Mouse (Mus musculus) embryonic facial prominence, embryonic 12.5 days (tissue): ENCODE results near the gene Gtpbp8. TPM values are rescaled to one million over a fixed set of nuclear protein-coding genes. Genes with fewer than 3 reads are reported as not detected.
A peak's percentile ranks its signal among the peaks of the same experiment; 100 is the strongest.

ENCODE experiments used
- ATAC-seq: fragments of 200-750 bp; cut with Nextera tagmentation; 2 replicates; pipeline ENCODE4 v1.8.0; 2017; ENCODE audit not compliant: insufficient number of reproducible peaks, insufficient read depth, low FRiP score, low TSS enrichment
- H3K27ac ChIP-seq: fragments of 300-500 bp; sonication (generic); 2 replicates; pipeline ENCODE4 v1.5.1; 2016; ENCODE audit warnings: mild to moderate bottlenecking
- H3K27me3 ChIP-seq: fragments of 300-500 bp; sonication (generic); 2 replicates; pipeline ENCODE4 v1.6.1; 2016; ENCODE audit warnings: mild to moderate bottlenecking, moderate library complexity
- H3K36me3 ChIP-seq: fragments of 300-500 bp; sonication (generic); 2 replicates; pipeline ENCODE4 v1.6.1; 2016; ENCODE audit warnings: mild to moderate bottlenecking
- H3K4me1 ChIP-seq: fragments of 300-500 bp; sonication (generic); 2 replicates; pipeline ENCODE4 v1.6.1; 2016
- H3K4me2 ChIP-seq: fragments of 300-500 bp; sonication (generic); replicated peaks from 2 replicates; pipeline ENCODE4 v1.6.1; 2016; ENCODE audit warnings: mild to moderate bottlenecking, moderate library complexity
- H3K4me3 ChIP-seq: fragments of 300-500 bp; sonication (generic); 2 replicates; pipeline ENCODE4 v1.5.1; 2016; ENCODE audit warnings: mild to moderate bottlenecking
- H3K9ac ChIP-seq: fragments of 300-500 bp; sonication (generic); 2 replicates; pipeline ENCODE4 v1.6.1; 2016; ENCODE audit warnings: mild to moderate bottlenecking, moderate library complexity
- H3K9me3 ChIP-seq: fragments of 300-500 bp; sonication (generic); 2 replicates; pipeline ENCODE4 v1.6.1; 2016; ENCODE audit warnings: mild to moderate bottlenecking, moderate library complexity
- WGBS: fragments of 180-500 bp; shearing (Covaris S2); methylation state at CpG from one replicate; pipeline ENCODE4 v1.1.7; 2016; 5-methylcytosine and 5-hydroxymethylcytosine counted together
- polyA plus RNA-seq: library from polyadenylated mRNA; unstranded; fragments of >200 nt; fragmentation: Nextera tagmentation; extraction: Ambion mirVana; gene quantifications from 2 replicates; pipeline ENCODE4 v1.2.1, GENCODE M21; 2016

Gtpbp8 gene
- polyA plus RNA-seq, 1 experiment from 2014 or later, result 33.5 TPM

GRCm38 (mm10) chr16:44697473-44698205 is 48.5 kb downstream of the Gtpbp8 start:
- no peak overlapping the region for H3K9ac ChIP-seq
- H3K36me3 ChIP-seq, result no peaks in the 10 kb centered on the region
- no peak for ATAC-seq
- H3K27me3 ChIP-seq, result no peaks in the 10 kb centered on the region
- no peak overlapping the region for H3K4me3 ChIP-seq
- peaks cover 16% of the 10 kb centered on the region for H3K4me1 ChIP-seq
- H3K27ac ChIP-seq, result no peak overlapping the region
- H3K9me3 ChIP-seq, result no peaks in the 10 kb centered on the region
- no peak overlapping the region for H3K4me2 ChIP-seq
- WGBS, result 89% methylated on average over 5 of the region's 5 CpGs

- H3K27ac ChIP-seq, result peak overlapping the region; percentile 77
- 26% methylated on average over 12 of the region's 12 CpGs for WGBS
- peaks cover 18% of the 10 kb centered on the region for H3K4me1 ChIP-seq
- peak; percentile 62 for ATAC-seq
- H3K4me2 ChIP-seq, result no peak overlapping the region
- no peaks in the 10 kb centered on the region for H3K36me3 ChIP-seq
- H3K9me3 ChIP-seq, result no peaks in the 10 kb centered on the region
- H3K9ac ChIP-seq, result no peak overlapping the region
- no peaks in the 10 kb centered on the region for H3K27me3 ChIP-seq
- no peak overlapping the region for H3K4me3 ChIP-seq
Measured at GRCm38 (mm10) chr16:44695859-44696620, 50.1 kb downstream of the Gtpbp8 start.

DNA sequence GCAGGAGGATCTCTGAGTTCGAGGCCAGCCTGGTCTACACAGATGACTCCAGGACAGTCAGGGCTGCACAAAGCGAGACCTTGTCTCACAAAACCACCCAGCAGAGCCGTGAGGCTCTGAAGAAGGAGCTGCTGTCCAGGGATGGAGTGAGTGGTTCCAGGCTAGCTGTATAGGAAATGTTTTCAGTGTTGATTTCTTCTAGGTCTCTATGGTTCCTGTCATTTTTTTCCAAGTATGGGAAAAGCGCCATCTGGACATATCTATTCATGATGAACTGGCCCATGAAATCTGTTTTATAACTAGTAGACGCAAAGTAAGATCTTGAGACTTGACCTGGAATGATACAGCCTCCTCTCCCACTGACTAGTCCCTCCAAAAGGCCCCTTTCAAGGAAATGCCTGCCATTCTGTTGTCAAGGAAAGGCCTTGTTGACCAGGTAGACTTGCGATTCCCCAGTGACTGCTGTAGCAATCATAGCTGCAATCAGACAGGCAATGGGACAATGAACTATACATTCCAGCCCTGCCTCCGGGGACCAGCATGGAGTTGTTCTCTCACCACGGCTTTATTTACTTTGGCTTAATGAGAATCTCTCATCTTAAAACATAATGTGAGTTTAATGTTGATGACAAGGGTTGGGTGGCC is 50.8 kb downstream of the Gtpbp8 start:
- H3K27ac ChIP-seq, result peak overlapping the region; percentile 77; the same call in 1 of the 2 replicates
- no peaks in the 10 kb centered on the region for H3K9me3 ChIP-seq
- H3K9ac ChIP-seq, result no peak overlapping the region
- no peaks in the 10 kb centered on the region for H3K36me3 ChIP-seq
- H3K27me3 ChIP-seq, result no peaks in the 10 kb centered on the region
- ATAC-seq, result no peak; the same call in 1 of the 2 replicates
- 67% methylated on average over 8 of the region's 8 CpGs for WGBS
- no peak overlapping the region for H3K4me3 ChIP-seq
- peaks cover 19% of the 10 kb centered on the region for H3K4me1 ChIP-seq
- H3K4me2 ChIP-seq, result no peak overlapping the region

DNA sequence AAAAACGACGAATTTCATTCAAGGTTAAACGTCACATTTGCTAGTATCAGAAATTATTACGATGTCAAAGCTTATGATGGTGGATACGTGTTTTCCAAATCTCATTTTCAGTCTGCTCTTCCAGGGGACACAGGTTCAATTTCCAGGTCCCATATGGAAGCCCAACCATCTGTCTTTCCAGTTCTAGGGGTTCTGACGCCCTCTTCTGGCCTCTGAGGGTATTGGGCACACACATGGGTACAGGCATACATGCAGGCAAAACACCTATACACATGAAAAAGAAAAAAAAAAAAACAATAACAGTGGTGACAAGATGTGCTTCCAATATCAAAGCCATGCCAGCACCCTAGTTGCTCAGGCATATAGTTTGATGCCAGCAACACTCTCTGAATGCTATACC is 52.5 kb downstream of the Gtpbp8 start:
- no peak overlapping the region for H3K27ac ChIP-seq

GRCm38 (mm10) chr16:44692541-44692940 is 53.6 kb downstream of the Gtpbp8 start:
- H3K9me3 ChIP-seq, result no peaks in the 10 kb centered on the region
- H3K4me1 ChIP-seq, result peaks cover 39% of the 10 kb centered on the region
- no peak overlapping the region for H3K9ac ChIP-seq
- WGBS, result 97% methylated on average over 1 of the region's 1 CpGs
- ATAC-seq, result no peak
- no peaks in the 10 kb centered on the region for H3K27me3 ChIP-seq
- H3K27ac ChIP-seq, result no peak overlapping the region
- no peaks in the 10 kb centered on the region for H3K36me3 ChIP-seq
- H3K4me3 ChIP-seq, result no peak overlapping the region
- no peak overlapping the region for H3K4me2 ChIP-seq

More for the DNA sequence above, 52.5 kb downstream of the Gtpbp8 start:
- H3K4me3 ChIP-seq, result no peak overlapping the region
- no peak overlapping the region for H3K4me2 ChIP-seq
- H3K27me3 ChIP-seq, result no peaks in the 10 kb centered on the region
- no peak for ATAC-seq
- no peaks in the 10 kb centered on the region for H3K36me3 ChIP-seq
- H3K9me3 ChIP-seq, result no peaks in the 10 kb centered on the region
- H3K4me1 ChIP-seq, result peaks cover 27% of the 10 kb centered on the region
- no peak overlapping the region for H3K9ac ChIP-seq
- 63% methylated on average over 6 of the region's 6 CpGs for WGBS

GRCm38 (mm10) chr16:44691561-44692141 is 54.5 kb downstream of the Gtpbp8 start:
- H3K4me2 ChIP-seq, result no peak overlapping the region
- WGBS, result 59% methylated on average over 17 of the region's 17 CpGs
- no peak for ATAC-seq
- no peak overlapping the region for H3K4me3 ChIP-seq
- H3K9ac ChIP-seq, result no peak overlapping the region
- peaks cover 46% of the 10 kb centered on the region for H3K4me1 ChIP-seq
- H3K27me3 ChIP-seq, result no peaks in the 10 kb centered on the region
- H3K9me3 ChIP-seq, result no peaks in the 10 kb centered on the region
- H3K36me3 ChIP-seq, result no peaks in the 10 kb centered on the region
- H3K27ac ChIP-seq, result 0 out of 2 replicates have a peak overlapping the region, but pooled peaks have one; percentile 31

DNA sequence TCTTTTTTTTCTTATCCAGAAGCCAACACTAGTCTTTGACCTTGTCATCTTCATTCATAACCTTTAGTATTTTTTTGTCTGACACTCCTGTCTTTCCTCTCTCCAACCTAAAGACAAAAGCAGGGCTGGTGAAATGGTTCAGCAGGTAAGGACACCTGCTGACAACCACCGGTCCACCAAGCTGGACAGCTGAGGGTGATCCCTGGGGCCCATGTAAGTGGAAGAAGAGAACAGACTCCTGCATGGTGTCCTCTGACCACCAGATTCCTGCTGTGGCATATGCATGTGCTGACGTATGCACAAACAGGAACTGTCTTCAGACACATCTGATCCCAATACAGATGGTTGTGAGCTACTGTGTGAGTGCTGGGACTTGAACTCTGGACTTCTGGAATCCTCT is 55.1 kb downstream of the Gtpbp8 start:
- no peaks in the 10 kb centered on the region for H3K27me3 ChIP-seq
- H3K4me1 ChIP-seq, result peaks cover 43% of the 10 kb centered on the region
- H3K9me3 ChIP-seq, result no peaks in the 10 kb centered on the region
- no peak for ATAC-seq
- no peak overlapping the region for H3K9ac ChIP-seq
- H3K36me3 ChIP-seq, result no peaks in the 10 kb centered on the region
- no peak overlapping the region for H3K4me2 ChIP-seq
- H3K4me3 ChIP-seq, result no peak overlapping the region
- no peak overlapping the region for H3K27ac ChIP-seq
- WGBS, result 79% methylated on average over 2 of the region's 2 CpGs

- Histone ChIP-seq H3K4me3 (no peak overlapping the region), H3K4me1 (peaks cover 37% of the 10 kb centered on the region), H3K4me2 (no peak overlapping the region), H3K9ac (no peak overlapping the region), H3K27ac (no peak overlapping the region), H3K9me3 (no peaks in the 10 kb centered on the region), H3K27me3 (no peaks in the 10 kb centered on the region), H3K36me3 (no peaks in the 10 kb centered on the region)
- 69% methylated on average over 2 of the region's 2 CpGs for WGBS
- ATAC-seq, result no peak
Measured at GRCm38 (mm10) chr16:44690501-44690900, 55.7 kb downstream of the Gtpbp8 start.

DNA sequence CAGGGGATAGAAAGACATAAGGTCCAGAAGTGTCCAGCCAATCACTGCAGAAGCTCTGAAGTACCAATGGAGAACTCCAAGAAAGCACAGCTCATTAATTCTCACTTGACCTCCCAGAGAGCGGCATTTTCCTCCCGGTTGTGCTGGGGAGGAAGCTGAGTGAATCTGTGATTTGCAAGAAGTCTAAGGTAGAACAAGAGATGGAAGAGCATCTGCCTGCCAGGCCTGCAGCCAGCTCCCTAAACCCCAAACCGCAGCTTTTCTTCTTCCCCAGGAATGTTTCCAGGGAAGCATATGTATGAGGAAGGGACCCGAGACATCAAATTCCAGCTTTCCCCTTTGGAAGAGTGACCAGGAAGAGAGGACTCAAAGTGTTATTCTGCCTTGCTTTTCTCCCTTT is 57.7 kb downstream of the Gtpbp8 start:
- ATAC-seq, result no peak
- Histone ChIP-seq H3K4me1 (peaks cover 45% of the 10 kb centered on the region), H3K9ac (no peak overlapping the region), H3K9me3 (no peaks in the 10 kb centered on the region), H3K36me3 (no peaks in the 10 kb centered on the region), H3K4me3 (no peak overlapping the region), H3K4me2 (peak overlapping the region; percentile 41; the same call in 1 of the 2 replicates), H3K27me3 (no peaks in the 10 kb centered on the region), H3K27ac (peak overlapping the region; percentile 94)
- WGBS, result 7% methylated on average over 4 of the region's 4 CpGs

DNA sequence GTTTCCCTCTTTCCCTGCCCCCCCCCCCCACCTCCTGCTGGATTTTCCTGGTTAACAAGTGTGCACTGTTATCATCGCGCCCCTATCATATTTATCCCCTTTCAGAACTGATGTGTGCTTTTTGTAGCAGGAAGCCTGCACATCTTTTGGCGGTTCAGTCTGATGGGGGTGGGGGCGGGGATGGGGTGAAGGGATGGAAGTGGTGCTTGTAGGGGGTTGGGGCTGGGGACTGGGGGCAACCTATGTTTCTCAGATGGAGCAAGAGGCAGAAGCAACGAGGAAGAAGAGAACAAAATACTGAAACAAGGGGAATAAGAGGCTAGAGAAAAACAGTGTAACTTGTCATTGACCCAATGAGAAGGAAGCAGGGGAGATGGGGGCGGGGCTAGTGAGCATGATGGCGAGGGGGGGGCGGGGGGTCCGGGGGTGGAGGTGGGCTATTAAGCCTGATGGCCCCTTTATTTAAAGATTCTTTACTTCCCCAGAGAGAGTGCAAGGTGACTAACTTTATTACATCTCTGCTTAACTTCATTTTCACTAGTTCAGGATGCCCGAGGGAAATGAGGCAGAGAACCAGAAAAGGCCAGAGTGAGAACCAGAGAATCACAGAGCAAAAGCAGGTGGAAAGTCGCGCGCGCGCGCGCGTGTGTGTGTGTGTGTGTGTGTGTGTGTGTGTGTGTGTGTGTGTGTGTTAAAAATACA is 58.3 kb downstream of the Gtpbp8 start:
- peaks cover 45% of the 10 kb centered on the region for H3K4me1 ChIP-seq
- 4% methylated on average over 17 of the region's 18 CpGs for WGBS
- 0 out of 2 replicates have a peak overlapping the region, but pooled peaks have one; percentile 6 for H3K4me3 ChIP-seq

More for the DNA sequence above, 58.3 kb downstream of the Gtpbp8 start:
- Histone ChIP-seq H3K9me3 (no peaks in the 10 kb centered on the region), H3K27ac (peak overlapping the region; percentile 94), H3K36me3 (no peaks in the 10 kb centered on the region), H3K27me3 (no peaks in the 10 kb centered on the region), H3K9ac (no peak overlapping the region), H3K4me2 (peak overlapping the region; percentile 41)
- no peak; the same call in 1 of the 2 replicates for ATAC-seq
